In the genomic region with DNA sequence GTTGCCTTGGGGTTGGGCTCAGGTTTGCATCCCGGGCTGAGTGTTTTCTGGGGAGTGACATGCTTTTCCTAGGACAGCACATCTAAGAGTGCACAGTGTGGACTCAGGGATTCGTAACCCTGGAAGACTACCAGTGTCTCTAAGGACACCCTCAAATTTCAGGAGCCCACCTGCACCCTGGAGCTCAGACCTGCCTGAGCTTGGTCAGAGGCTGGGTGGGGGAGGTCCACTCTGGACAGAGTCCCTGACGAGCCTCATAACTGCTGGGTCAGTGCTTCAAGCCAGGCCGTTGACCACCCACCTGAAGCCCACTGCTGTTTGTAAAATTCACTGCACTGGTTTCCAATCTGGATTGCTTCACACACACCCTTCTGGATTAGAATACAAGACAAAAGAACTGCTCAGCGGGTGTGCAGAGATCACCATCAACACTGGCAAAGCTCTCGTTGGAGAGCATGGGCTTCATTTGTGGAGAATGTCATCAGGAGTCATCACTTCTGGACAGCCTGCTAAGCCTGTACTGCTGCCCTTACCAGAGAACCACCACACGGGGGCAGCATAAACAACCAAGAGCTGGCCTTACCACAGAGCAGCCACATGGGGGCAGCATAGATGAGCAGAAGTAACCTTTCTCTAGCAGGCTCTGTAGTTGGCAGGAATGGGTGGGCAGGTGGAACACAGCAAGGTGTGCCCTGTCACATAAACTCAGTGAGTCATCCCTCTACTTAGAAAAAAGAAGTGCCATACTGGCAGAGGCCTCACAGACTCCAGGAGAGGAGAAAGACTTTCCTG, we compare ENCODE assay signal across 8 mouse cellular contexts. TPM values are rescaled to one million over a fixed set of nuclear protein-coding genes. Genes with fewer than 3 reads are reported as not detected.
A peak's percentile ranks its signal among the peaks of the same experiment; 100 is the strongest.
DNase-seq lines count a peak whose midpoint lies in the region; ATAC-seq lines count a peak whose summit lies in the region.

No protein-coding gene starts in this region.

- 44% methylated on average over 7 of the region's 7 CpGs for WGBS in heart, embryonic 14.5 days
- 36% methylated on average over 7 of the region's 7 CpGs for WGBS in liver, embryonic 12.5 days (ENCODE audit: insufficient replicate concordance)
- WGBS in neural tube, embryonic 11.5 days: 48% methylated on average over 7 of the region's 7 CpGs
- WGBS in stomach, embryonic 16.5 days: 48% methylated on average over 7 of the region's 7 CpGs

- no peaks in the 10 kb centered on the region for H3K4me1 ChIP-seq in heart, embryonic 14.5 days (ENCODE audit: control insufficient read depth in 2 of 2, insufficient read depth in 2 of 2, low read length in 2 of 2)
- H3K4me1 ChIP-seq in liver, embryonic 12.5 days: peaks cover 19% of the 10 kb centered on the region
- H3K4me1 ChIP-seq in neural tube, embryonic 11.5 days (ENCODE audit: control insufficient read depth, insufficient read depth, low read length): no peaks in the 10 kb centered on the region
- no peaks in the 10 kb centered on the region for H3K4me1 ChIP-seq in stomach, embryonic 16.5 days (ENCODE audit: control insufficient read depth, insufficient read depth, low read length)

- H3K27me3 ChIP-seq in heart, embryonic 14.5 days (ENCODE audit: control insufficient read depth, insufficient read depth, low read length): no peaks in the 10 kb centered on the region
- H3K27me3 ChIP-seq in liver, embryonic 12.5 days (replicated peaks): no peaks in the 10 kb centered on the region
- no peaks in the 10 kb centered on the region for H3K27me3 ChIP-seq in neural tube, embryonic 11.5 days (ENCODE audit: control insufficient read depth, insufficient read depth, low read length)
- H3K27me3 ChIP-seq in stomach, embryonic 16.5 days (ENCODE audit: control insufficient read depth, insufficient read depth, low read length): no peaks in the 10 kb centered on the region

- H3K9me3 ChIP-seq in heart, embryonic 14.5 days (ENCODE audit: control insufficient read depth, low read length): no peaks in the 10 kb centered on the region
- no peaks in the 10 kb centered on the region for H3K9me3 ChIP-seq in liver, embryonic 12.5 days (replicated peaks)
- H3K9me3 ChIP-seq in neural tube, embryonic 11.5 days (ENCODE audit: control insufficient read depth, low read length): no peaks in the 10 kb centered on the region
- no peaks in the 10 kb centered on the region for H3K9me3 ChIP-seq in stomach, embryonic 16.5 days (replicated peaks; ENCODE audit: control insufficient read depth, low read length)

- no peak overlapping the region for H3K9ac ChIP-seq in heart, embryonic 14.5 days (ENCODE audit: low read length)
- no peak overlapping the region for H3K9ac ChIP-seq in liver, embryonic 12.5 days
- H3K9ac ChIP-seq in neural tube, embryonic 11.5 days (ENCODE audit: low read length): no peak overlapping the region
- no peak overlapping the region for H3K9ac ChIP-seq in stomach, embryonic 16.5 days (ENCODE audit: low read length)

- DNase-seq in CD4-positive, CD25-positive, alpha-beta regulatory T cell, adult 2 months (ENCODE audit: low read depth, low spot score): peak; percentile 92
- peak; percentile 37 for DNase-seq in brain, embryonic 18.5 days (ENCODE audit: low read depth, low spot score)
- peak; percentile 47 for DNase-seq in fibroblast of lung, adult 2 months (ENCODE audit: low read depth)
- peak; percentile 88 for DNase-seq in kidney, postnatal 10 days
- peak; percentile 84 for DNase-seq in neural tube, embryonic 11.5 days (ENCODE audit: low spot score)

- H3K4me3 ChIP-seq in heart, embryonic 14.5 days (ENCODE audit: control insufficient read depth in 1 of 2, insufficient read depth in 1 of 2, low read depth in 1 of 2, low read length in 2 of 2): no peak overlapping the region
- no peak overlapping the region for H3K4me3 ChIP-seq in liver, embryonic 12.5 days
- no peak overlapping the region for H3K4me3 ChIP-seq in neural tube, embryonic 11.5 days (ENCODE audit: low read depth, low read length)
- H3K4me3 ChIP-seq in stomach, embryonic 16.5 days (replicated peaks; ENCODE audit: low read length): no peak overlapping the region

- H3K4me2 ChIP-seq in heart, embryonic 14.5 days (ENCODE audit: low read length): no peak overlapping the region
- no peak overlapping the region for H3K4me2 ChIP-seq in liver, embryonic 12.5 days
- H3K4me2 ChIP-seq in neural tube, embryonic 11.5 days (ENCODE audit: low read depth): no peak overlapping the region
- H3K4me2 ChIP-seq in stomach, embryonic 16.5 days (ENCODE audit: low read depth, low read length): no peak overlapping the region

- ATAC-seq in heart, embryonic 14.5 days (ENCODE audit: insufficient number of reproducible peaks, insufficient read depth, low FRiP score, low read depth): 0 out of 2 replicates have a peak, but pooled peaks have one; percentile 33
- peak; percentile 59 for ATAC-seq in liver, embryonic 12.5 days
- peak; percentile 71 for ATAC-seq in neural tube, embryonic 11.5 days (ENCODE audit: insufficient read depth, low FRiP score, low TSS enrichment)
- peak; percentile 72 for ATAC-seq in stomach, embryonic 16.5 days (ENCODE audit: insufficient read depth, low FRiP score)

- H3K36me3 ChIP-seq in heart, embryonic 14.5 days (ENCODE audit: control insufficient read depth, insufficient read depth, low read length): peaks cover 18% of the 10 kb centered on the region; the same call in 1 of the 2 replicates
- peaks cover 28% of the 10 kb centered on the region for H3K36me3 ChIP-seq in liver, embryonic 12.5 days
- peaks cover 2% of the 10 kb centered on the region; the same call in 1 of the 2 replicates for H3K36me3 ChIP-seq in neural tube, embryonic 11.5 days (ENCODE audit: control insufficient read depth, insufficient read depth, low read length)
- H3K36me3 ChIP-seq in stomach, embryonic 16.5 days (ENCODE audit: control insufficient read depth, insufficient read depth, low read length): no peaks in the 10 kb centered on the region

- no peak overlapping the region for H3K27ac ChIP-seq in heart, embryonic 14.5 days (replicated peaks in 1 of 2; ENCODE audit: control insufficient read depth in 1 of 2, insufficient read depth in 1 of 2, low read depth in 2 of 2, low read length in 2 of 2)
- H3K27ac ChIP-seq in liver, embryonic 12.5 days: no peak overlapping the region
- H3K27ac ChIP-seq in neural tube, embryonic 11.5 days (ENCODE audit: low read depth, low read length): no peak overlapping the region
- no peak overlapping the region for H3K27ac ChIP-seq in stomach, embryonic 16.5 days (ENCODE audit: low read length)

RNA-seq across cellular contexts. Expression of a gene that starts 24.1 kb away (rescaled TPM):
- polyA plus RNA-seq in heart, embryonic 14.5 days (2014; fragmentation: Nextera tagmentation; extraction: Ambion mirVana): 11.9 and 12.3 TPM in 2 replicates
- polyA plus RNA-seq in liver, embryonic 12.5 days (2016; fragmentation: Nextera tagmentation; extraction: Ambion mirVana): 15.2 and 16.9 TPM in 2 replicates
- polyA plus RNA-seq in neural tube, embryonic 11.5 days (2014; fragmentation: Nextera tagmentation; extraction: Ambion mirVana): 31.9 and 34.5 TPM in 2 replicates
- 17.1 and 19.1 TPM in 2 replicates for polyA plus RNA-seq in stomach, embryonic 16.5 days (2015; fragmentation: Nextera tagmentation; extraction: Ambion mirVana)

RNA-seq across cellular contexts. Expression of a gene that starts 45.2 kb away (rescaled TPM):
- polyA plus RNA-seq in heart, embryonic 14.5 days (2014; fragmentation: Nextera tagmentation; extraction: Ambion mirVana): not detected in 2 replicates
- 0.30 TPM in 1 of 2 replicates, not detected in the other for polyA plus RNA-seq in liver, embryonic 12.5 days (2016; fragmentation: Nextera tagmentation; extraction: Ambion mirVana)
- polyA plus RNA-seq in neural tube, embryonic 11.5 days (2014; fragmentation: Nextera tagmentation; extraction: Ambion mirVana): 0.53 TPM in 1 of 2 replicates, not detected in the other
- not detected in 2 replicates for polyA plus RNA-seq in stomach, embryonic 16.5 days (2015; fragmentation: Nextera tagmentation; extraction: Ambion mirVana)

Comparison
In these comparisons a context has a peak if more than half of its experiments do, and no peak if none do; other contexts are left out.
1. DNase-seq: peak in every context shown above with its lines; median percentile 92 in CD4-positive, CD25-positive, alpha-beta regulatory T cell, adult 2 months; 88 in kidney, postnatal 10 days; 84 in neural tube, embryonic 11.5 days; 47 in fibroblast of lung, adult 2 months; 37 in brain, embryonic 18.5 days.